Mouse (Mus musculus): ENCODE results near the gene Med12l.

Gene Med12l

GRCm38 (mm10) chr3:59248031-59248430 lies 242.4 kb downstream of the Med12l start:
- no peak for DNase-seq (ENCODE audit: low spot score in 2 of 2)

- no peak for DNase-seq (ENCODE audit: low spot score in 2 of 2)
Measured at GRCm38 (mm10) chr3:59250454-59250853, 244.8 kb downstream of the Med12l start.

GRCm38 (mm10) chr3:59257740-59258664 lies 252.4 kb downstream of the Med12l start:
- DNase-seq (ENCODE audit: low spot score in 2 of 2), result no peak

- DNase-seq (ENCODE audit: low spot score in 2 of 2), result no peak
Measured at GRCm38 (mm10) chr3:59260745-59261144, 255.1 kb downstream of the Med12l start.

- DNase-seq (ENCODE audit: low spot score in 2 of 2), result no peak
Measured at GRCm38 (mm10) chr3:59261709-59262472, 256.3 kb downstream of the Med12l start.

GRCm38 (mm10) chr3:59262704-59263103 lies 257.1 kb downstream of the Med12l start, which contains the start of gene P2ry12:
Gene P2ry12 (minus strand): TSS chr3:59262871.
- no peak for DNase-seq (ENCODE audit: low spot score in 2 of 2)

- no peak for DNase-seq (ENCODE audit: low spot score in 2 of 2)
Measured at GRCm38 (mm10) chr3:59263417-59263816, 257.8 kb downstream of the Med12l start.

GRCm38 (mm10) chr3:59263988-59264387 lies 258.4 kb downstream of the Med12l start:
- DNase-seq (ENCODE audit: low spot score in 2 of 2), result no peak

GRCm38 (mm10) chr3:59270811-59271210 lies 265.2 kb downstream of the Med12l start:
- no peak for DNase-seq (ENCODE audit: low spot score in 2 of 2)

- no peak for DNase-seq (ENCODE audit: low spot score in 2 of 2)
Measured at GRCm38 (mm10) chr3:59277502-59278253, 272.1 kb downstream of the Med12l start.

- no peak for DNase-seq (ENCODE audit: low spot score in 2 of 2)
Measured at GRCm38 (mm10) chr3:59278254-59278533, 272.6 kb downstream of the Med12l start.

GRCm38 (mm10) chr3:59278620-59279019 lies 273.0 kb downstream of the Med12l start:
- no peak for DNase-seq (ENCODE audit: low spot score in 2 of 2)

GRCm38 (mm10) chr3:59290551-59290950 lies 284.9 kb downstream of the Med12l start:
- no peak for DNase-seq (ENCODE audit: low spot score in 2 of 2)

- no peak for DNase-seq (ENCODE audit: low spot score in 2 of 2)
Measured at GRCm38 (mm10) chr3:59293437-59294199, 288.0 kb downstream of the Med12l start.

- DNase-seq (ENCODE audit: low spot score in 2 of 2), result no peak
Measured at GRCm38 (mm10) chr3:59295699-59296562, 290.3 kb downstream of the Med12l start.

- no peak for DNase-seq (ENCODE audit: low spot score in 2 of 2)
Measured at GRCm38 (mm10) chr3:59296563-59297130, 291.0 kb downstream of the Med12l start.

- no peak for DNase-seq (ENCODE audit: low spot score in 2 of 2)
Measured at GRCm38 (mm10) chr3:59297653-59298052, 292.0 kb downstream of the Med12l start.

GRCm38 (mm10) chr3:59304944-59305343 lies 299.3 kb downstream of the Med12l start:
- no peak for DNase-seq (ENCODE audit: low spot score in 2 of 2)

- DNase-seq (ENCODE audit: low spot score in 2 of 2), result no peak
Measured at GRCm38 (mm10) chr3:59305518-59305917, 299.9 kb downstream of the Med12l start.

GRCm38 (mm10) chr3:59312610-59313009 lies 307.0 kb downstream of the Med12l start:
- no peak for DNase-seq (ENCODE audit: low spot score in 2 of 2)
